Mouse (Mus musculus) neural tube, embryonic 13.5 days (tissue): ENCODE data around the gene Ccer2. TPM values are rescaled to one million over a fixed set of nuclear protein-coding genes. Genes with fewer than 3 reads are reported as not detected.

ENCODE experiments used
- ATAC-seq: fragments of 200-750 bp; cut with Nextera tagmentation; 2 replicates; pipeline ENCODE4 v1.8.0; 2017; ENCODE audit warnings: low read depth, mild to moderate bottlenecking, moderate TSS enrichment, moderate library complexity
- H3K27ac ChIP-seq: fragments of 300-500 bp; sonication (generic); replicated peaks from 2 replicates; pipeline ENCODE4 v1.5.1; 2015; ENCODE audit warnings: moderate library complexity, mild to moderate bottlenecking, inconsistent platforms
- H3K27me3 ChIP-seq: fragments of 300-500 bp; sonication (generic); 2 replicates; pipeline ENCODE4 v1.6.1; 2015; ENCODE audit warnings: mild to moderate bottlenecking, inconsistent platforms
- H3K36me3 ChIP-seq: fragments of 300-500 bp; sonication (generic); 2 replicates; pipeline ENCODE4 v1.6.1; 2015; ENCODE audit warnings: mild to moderate bottlenecking, inconsistent platforms
- H3K4me1 ChIP-seq: fragments of 300-500 bp; sonication (generic); replicated peaks from 2 replicates; pipeline ENCODE4 v1.6.1; 2015; ENCODE audit warnings: inconsistent platforms
- H3K4me2 ChIP-seq: fragments of 300-500 bp; sonication (generic); 2 replicates; pipeline ENCODE4 v1.6.1; 2015; ENCODE audit warnings: inconsistent platforms, mild to moderate bottlenecking, moderate library complexity
- H3K4me3 ChIP-seq: fragments of 300-500 bp; sonication (generic); 2 replicates; pipeline ENCODE4 v1.5.1; 2015; ENCODE audit warnings: mild to moderate bottlenecking, inconsistent platforms
- H3K9ac ChIP-seq: fragments of 300-500 bp; sonication (generic); 2 replicates; pipeline ENCODE4 v1.6.1; 2015; ENCODE audit warnings: moderate library complexity, mild to moderate bottlenecking, inconsistent platforms
- H3K9me3 ChIP-seq: fragments of 300-500 bp; sonication (generic); 2 replicates; pipeline ENCODE4 v1.6.1; 2016; ENCODE audit warnings: inconsistent platforms
- WGBS: fragments of 180-500 bp; shearing (Covaris S2); methylation state at CpG from one replicate; pipeline ENCODE4 v1.1.7; 2015; 5-methylcytosine and 5-hydroxymethylcytosine counted together
- polyA plus RNA-seq: library from polyadenylated mRNA; unstranded; fragments of >200 nt; fragmentation: Nextera tagmentation; extraction: Ambion mirVana; gene quantifications from 2 replicates; pipeline ENCODE4 v1.2.1, GENCODE M21; 2015

Gene Ccer2
- polyA plus RNA-seq, 1 experiment from 2014 or later = 8.7 TPM

DNA sequence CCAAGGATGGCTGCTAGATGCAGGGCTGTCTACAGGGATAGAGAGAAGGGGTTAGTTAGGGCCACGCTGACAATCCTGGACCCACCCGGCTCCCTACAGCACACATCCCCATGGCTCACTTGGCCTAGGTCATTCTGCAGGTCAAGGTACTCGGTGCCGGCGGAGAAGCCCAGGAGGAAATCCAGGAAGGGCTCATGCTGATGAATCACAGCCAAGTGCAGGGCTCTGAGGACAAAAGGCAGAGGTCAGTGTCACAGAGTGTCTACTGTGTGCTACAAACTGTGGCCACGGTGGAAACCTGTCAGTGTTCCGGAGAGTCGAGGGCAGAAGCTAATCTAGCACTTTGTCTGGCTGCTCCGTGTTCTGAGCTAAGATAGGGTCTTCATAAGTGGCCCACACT is 5.9 kb downstream of the Ccer2 start:
- H3K36me3 ChIP-seq = peaks cover 60% of the 10 kb centered on the region

DNA sequence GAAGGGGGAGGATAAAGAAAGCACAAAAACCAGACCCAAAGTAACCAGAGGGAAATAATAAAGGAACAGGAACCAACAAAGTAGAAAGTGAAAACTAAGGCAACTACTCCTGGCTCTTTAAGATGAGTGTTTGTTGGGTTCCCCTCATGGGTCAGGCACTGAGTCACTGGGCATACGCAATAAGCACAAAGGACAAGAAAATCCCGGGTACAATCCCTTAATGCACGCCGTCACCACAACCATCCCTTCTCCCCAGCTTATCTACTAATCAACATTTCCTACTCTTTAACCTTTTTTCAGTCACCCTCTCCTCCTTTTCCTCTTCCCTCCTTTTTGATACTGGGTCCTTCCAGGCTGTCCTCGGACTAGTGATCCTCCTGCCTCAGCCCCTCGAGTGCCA is 9.2 kb downstream of the Ccer2 start:
- WGBS = 87% methylated on average over 6 of the region's 6 CpGs
- H3K27me3 ChIP-seq = no peaks in the 10 kb centered on the region
- H3K9me3 ChIP-seq = no peaks in the 10 kb centered on the region
- peak overlapping the region; percentile 65 for H3K4me2 ChIP-seq
- no peak overlapping the region for H3K27ac ChIP-seq
- H3K9ac ChIP-seq = peak overlapping the region; percentile 81; the same call in 1 of the 2 replicates
- peak overlapping the region; percentile 73 for H3K4me3 ChIP-seq
- ATAC-seq = no peak
- H3K4me1 ChIP-seq = peaks cover 41% of the 10 kb centered on the region
- peaks cover 30% of the 10 kb centered on the region for H3K36me3 ChIP-seq

More for the DNA sequence above, 5.9 kb downstream of the Ccer2 start:
- Histone ChIP-seq H3K9me3 (no peaks in the 10 kb centered on the region), H3K9ac (no peak overlapping the region), H3K27ac (no peak overlapping the region), H3K4me2 (no peak overlapping the region), H3K27me3 (peaks cover 10% of the 10 kb centered on the region), H3K4me1 (peaks cover 15% of the 10 kb centered on the region), H3K4me3 (no peak overlapping the region)
- WGBS = 93% methylated on average over 9 of the region's 9 CpGs
- no peak for ATAC-seq

GRCm38 (mm10) chr7:28766173-28766879 is 10.4 kb downstream of the Ccer2 start, which contains the start of gene Sirt2:
Sirt2 (plus strand) TSS chr7:28766735.
- H3K4me1 ChIP-seq = peaks cover 41% of the 10 kb centered on the region
- H3K4me3 ChIP-seq = peak within 1 kb of the TSS; percentile 73
- H3K9me3 ChIP-seq = no peaks in the 10 kb centered on the region
- H3K4me2 ChIP-seq = peak within 1 kb of the TSS; percentile 74
- peak within 1 kb of the TSS; percentile 42; the same call in 1 of the 2 replicates for H3K27ac ChIP-seq
- H3K9ac ChIP-seq = peak within 1 kb of the TSS; percentile 89
- H3K27me3 ChIP-seq = no peaks in the 10 kb centered on the region
- peaks cover 19% of the 10 kb centered on the region for H3K36me3 ChIP-seq
- ATAC-seq = peak; percentile 98
- WGBS = under 1% methylated on average over 45 of the region's 45 CpGs

DNA sequence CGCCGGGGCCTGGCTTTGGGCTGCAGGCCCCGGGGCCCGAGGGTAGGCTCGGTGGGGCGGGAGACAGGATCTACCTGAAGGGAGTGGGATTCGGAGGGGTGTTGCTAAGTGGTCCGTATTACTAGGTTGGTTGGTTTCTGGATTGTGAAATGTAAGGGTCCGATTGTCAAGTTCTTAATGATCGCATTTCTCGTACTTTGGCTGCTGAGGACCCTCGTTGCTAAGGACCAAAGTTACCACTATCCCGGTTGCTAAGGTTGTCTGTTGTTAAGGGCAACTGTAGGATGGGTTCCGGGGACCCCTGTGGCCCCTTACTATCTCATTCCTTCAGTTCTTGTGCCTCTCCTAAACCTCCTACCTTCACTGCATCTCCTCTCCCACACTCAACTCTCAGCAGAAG is 10.9 kb downstream of the Ccer2 start:
- Histone ChIP-seq H3K27ac (no peak overlapping the region), H3K4me2 (peak overlapping the region; percentile 74), H3K27me3 (no peaks in the 10 kb centered on the region), H3K9ac (peak overlapping the region; percentile 89), H3K4me1 (peaks cover 41% of the 10 kb centered on the region), H3K4me3 (peak overlapping the region; percentile 73), H3K9me3 (no peaks in the 10 kb centered on the region), H3K36me3 (peaks cover 16% of the 10 kb centered on the region)
- 6% methylated on average over 14 of the region's 14 CpGs for WGBS
- peak; percentile 38 for ATAC-seq

DNA sequence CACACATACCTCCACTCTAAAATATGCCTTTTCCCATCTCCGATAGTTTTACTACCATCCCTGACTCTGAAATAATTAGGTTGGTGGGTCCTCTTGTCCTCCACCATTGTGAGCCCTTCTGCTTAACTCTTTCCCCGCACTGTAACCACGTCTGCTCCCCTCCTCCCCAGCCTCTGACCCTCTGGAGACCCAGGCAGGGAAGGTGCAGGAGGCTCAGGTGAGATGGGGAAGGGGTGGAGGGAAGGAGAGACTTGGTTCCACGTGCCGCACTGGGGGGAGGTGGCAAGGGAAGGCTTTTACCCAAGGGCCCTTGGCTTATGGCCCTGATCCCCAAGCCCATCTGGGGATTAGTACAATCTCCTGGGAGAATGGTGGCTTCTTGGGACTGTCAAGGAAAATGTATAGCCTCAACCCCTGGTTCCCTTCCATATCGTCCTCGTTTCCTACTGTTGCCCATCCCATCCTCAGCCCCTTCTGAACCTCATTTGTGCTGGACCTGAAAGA is 11.5 kb downstream of the Ccer2 start, which contains the start of gene Nfkbib:
Nfkbib (minus strand) TSS at position 51 of the 504 bp plus-strand sequence.
- H3K27me3 ChIP-seq = no peaks in the 10 kb centered on the region
- H3K4me3 ChIP-seq = peak within 1 kb of the TSS; percentile 73
- H3K9me3 ChIP-seq = no peaks in the 10 kb centered on the region
- WGBS = 70% methylated on average over 7 of the region's 7 CpGs
- H3K9ac ChIP-seq = peak within 1 kb of the TSS; percentile 89
- no peak for ATAC-seq
- H3K4me2 ChIP-seq = peak within 1 kb of the TSS; percentile 74
- no peak within 1 kb of the TSS for H3K27ac ChIP-seq
- H3K36me3 ChIP-seq = peaks cover 16% of the 10 kb centered on the region
- H3K4me1 ChIP-seq = peaks cover 41% of the 10 kb centered on the region

DNA sequence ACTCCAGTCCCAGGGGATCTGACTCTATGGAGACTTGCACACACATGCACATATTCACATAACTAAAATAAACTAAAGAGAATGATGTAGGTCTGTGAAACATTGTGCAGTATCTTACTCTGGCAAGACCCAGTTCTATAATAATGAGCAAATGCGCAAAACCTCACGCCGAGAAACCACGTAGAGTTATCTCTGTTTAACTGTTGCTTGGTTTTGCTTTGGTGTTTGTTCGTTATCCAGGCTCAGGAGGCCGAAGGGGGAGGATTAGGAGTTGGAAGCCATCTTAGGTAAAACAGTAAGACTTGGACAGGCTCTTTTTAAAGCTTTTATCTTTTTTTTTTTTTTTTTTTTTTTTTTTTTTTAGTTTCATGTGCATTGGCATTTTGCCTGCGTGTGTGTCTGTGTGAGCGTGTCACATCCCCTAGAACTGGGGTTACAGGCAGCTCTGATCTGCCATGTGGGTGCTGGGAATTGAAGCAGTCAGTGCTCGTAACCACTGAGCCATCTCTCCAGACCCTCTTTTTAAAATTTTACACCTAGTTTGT is 13.5 kb downstream of the Ccer2 start:
- Histone ChIP-seq H3K4me2 (no peak overlapping the region), H3K36me3 (peaks cover 14% of the 10 kb centered on the region; the same call in 1 of the 2 replicates), H3K9me3 (no peaks in the 10 kb centered on the region), H3K27me3 (no peaks in the 10 kb centered on the region), H3K9ac (no peak overlapping the region; the same call in 1 of the 2 replicates), H3K27ac (no peak overlapping the region), H3K4me3 (no peak overlapping the region), H3K4me1 (peaks cover 47% of the 10 kb centered on the region)
- ATAC-seq = no peak
- 93% methylated on average over 9 of the region's 9 CpGs for WGBS

DNA sequence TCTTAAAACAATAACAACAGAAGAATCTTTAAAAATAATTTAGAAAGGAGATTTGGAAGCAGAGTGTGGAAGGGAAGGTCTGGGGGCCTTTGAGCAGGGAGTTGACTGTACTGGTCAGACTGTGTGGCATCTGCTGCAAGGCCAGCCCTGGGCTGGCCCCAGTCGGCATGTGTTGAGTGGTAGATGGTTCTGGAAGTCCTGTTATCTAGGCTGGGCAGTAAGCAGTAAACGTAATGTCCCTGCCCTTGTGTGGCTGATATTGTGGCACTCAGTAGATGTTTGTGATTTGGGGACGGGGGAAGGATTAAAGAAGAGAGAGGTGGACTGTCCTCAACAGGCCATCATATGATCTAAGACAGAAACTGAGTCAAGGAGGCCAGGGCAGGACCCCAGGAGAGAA is 14.3 kb downstream of the Ccer2 start:
- Histone ChIP-seq H3K27me3 (no peaks in the 10 kb centered on the region), H3K36me3 (peaks cover 20% of the 10 kb centered on the region; the same call in 1 of the 2 replicates), H3K4me2 (no peak overlapping the region), H3K9me3 (no peaks in the 10 kb centered on the region), H3K27ac (no peak overlapping the region), H3K4me1 (peaks cover 41% of the 10 kb centered on the region), H3K9ac (no peak overlapping the region), H3K4me3 (no peak overlapping the region)
- WGBS = 86% methylated on average over 3 of the region's 3 CpGs
- no peak for ATAC-seq

DNA sequence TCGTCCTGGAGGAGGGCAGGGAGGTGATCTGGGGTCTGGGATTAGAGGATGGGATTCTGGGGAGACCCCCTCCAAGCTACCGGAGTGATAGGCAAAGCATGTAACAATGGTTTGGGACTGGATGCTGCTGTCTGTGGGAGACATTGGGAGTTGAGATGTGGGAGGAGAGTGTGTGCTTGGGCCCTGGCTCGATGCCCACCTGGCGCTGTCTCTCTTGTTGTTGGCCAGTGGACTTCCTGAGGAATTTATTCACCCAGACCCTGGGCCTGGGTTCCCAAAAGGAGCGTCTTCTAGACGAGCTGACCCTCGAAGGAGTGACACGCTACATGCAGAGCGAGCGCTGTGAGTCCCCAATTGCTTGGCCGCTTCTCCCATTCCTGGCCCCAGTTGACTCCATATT is 15.9 kb downstream of the Ccer2 start:
- peaks cover 33% of the 10 kb centered on the region for H3K4me1 ChIP-seq
- 94% methylated on average over 11 of the region's 11 CpGs for WGBS
- no peaks in the 10 kb centered on the region for H3K27me3 ChIP-seq
- H3K9ac ChIP-seq = no peak overlapping the region
- H3K27ac ChIP-seq = no peak overlapping the region
- H3K36me3 ChIP-seq = peaks cover 26% of the 10 kb centered on the region
- no peak overlapping the region for H3K4me3 ChIP-seq
- no peaks in the 10 kb centered on the region for H3K9me3 ChIP-seq
- no peak for ATAC-seq
- no peak overlapping the region for H3K4me2 ChIP-seq

- ATAC-seq = no peak
- WGBS = 85% methylated on average over 3 of the region's 3 CpGs
- no peaks in the 10 kb centered on the region for H3K9me3 ChIP-seq
- H3K4me2 ChIP-seq = no peak overlapping the region
- no peak overlapping the region for H3K9ac ChIP-seq
- H3K27me3 ChIP-seq = no peaks in the 10 kb centered on the region
- no peak overlapping the region for H3K4me3 ChIP-seq
- H3K27ac ChIP-seq = 0 out of 2 replicates have a peak overlapping the region, but pooled peaks have one; percentile 61
- peaks cover 21% of the 10 kb centered on the region for H3K4me1 ChIP-seq
- peaks cover 36% of the 10 kb centered on the region for H3K36me3 ChIP-seq
Observed at GRCm38 (mm10) chr7:28773163-28773562, 17.2 kb downstream of the Ccer2 start.

GRCm38 (mm10) chr7:28774164-28774563 is 18.2 kb downstream of the Ccer2 start:
- Histone ChIP-seq H3K27me3 (no peaks in the 10 kb centered on the region), H3K9ac (0 out of 2 replicates have a peak overlapping the region, but pooled peaks have one; percentile 26), H3K9me3 (no peaks in the 10 kb centered on the region), H3K4me3 (no peak overlapping the region), H3K4me2 (no peak overlapping the region), H3K4me1 (peaks cover 11% of the 10 kb centered on the region), H3K27ac (peak overlapping the region; percentile 61), H3K36me3 (peaks cover 36% of the 10 kb centered on the region)
- ATAC-seq = peak; percentile 66
- 42% methylated on average over 12 of the region's 12 CpGs for WGBS

GRCm38 (mm10) chr7:28775129-28775528 is 19.2 kb downstream of the Ccer2 start:
- H3K9me3 ChIP-seq = no peaks in the 10 kb centered on the region
- no peak overlapping the region for H3K9ac ChIP-seq
- no peak for ATAC-seq
- H3K36me3 ChIP-seq = peaks cover 36% of the 10 kb centered on the region
- H3K27me3 ChIP-seq = no peaks in the 10 kb centered on the region
- WGBS = 75% methylated on average over 7 of the region's 7 CpGs
- no peak overlapping the region for H3K4me3 ChIP-seq
- no peak overlapping the region for H3K4me2 ChIP-seq
- H3K27ac ChIP-seq = no peak overlapping the region; the same call in 1 of the 2 replicates
- H3K4me1 ChIP-seq = peaks cover 8% of the 10 kb centered on the region

DNA sequence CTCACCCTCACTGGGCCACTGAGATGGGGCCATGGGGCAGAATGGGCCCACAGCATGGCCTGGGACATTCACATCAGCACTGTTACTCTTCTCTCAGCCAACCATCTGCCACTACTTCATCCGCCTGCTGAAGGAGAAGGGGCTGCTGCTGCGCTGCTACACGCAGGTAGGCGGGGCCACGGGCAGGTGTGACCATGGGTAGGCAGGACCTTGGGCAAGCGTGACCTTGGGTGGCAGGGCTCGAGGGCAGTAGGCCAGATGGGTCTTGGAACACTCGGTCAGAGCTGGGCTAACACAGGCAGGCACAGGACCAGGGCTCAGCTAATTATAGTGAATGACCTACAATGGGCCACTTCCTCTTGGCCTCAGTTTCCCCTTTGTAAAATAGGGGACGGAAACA is 22.9 kb downstream of the Ccer2 start:
- Histone ChIP-seq H3K9me3 (no peaks in the 10 kb centered on the region), H3K4me1 (peaks cover 13% of the 10 kb centered on the region), H3K4me2 (no peak overlapping the region), H3K27me3 (no peaks in the 10 kb centered on the region), H3K27ac (no peak overlapping the region), H3K4me3 (no peak overlapping the region), H3K9ac (no peak overlapping the region), H3K36me3 (peaks cover 39% of the 10 kb centered on the region)
- ATAC-seq = no peak
- whole genome bisulfite sequencing = 85% methylated on average over 9 of the region's 9 CpGs
